Mouse (Mus musculus) intestine, embryonic 14.5 days (tissue): ENCODE data around the gene Ssr2. TPM values are rescaled to one million over a fixed set of nuclear protein-coding genes. Genes with fewer than 3 reads are reported as not detected.

Experiments used
- ATAC-seq: fragments of 200-750 bp; cut with Nextera tagmentation; replicated peaks from 2 replicates; pipeline ENCODE4 v1.8.0; 2017; ENCODE audit warnings: low read depth, moderate number of reproducible peaks, moderate TSS enrichment, moderate library complexity; ENCODE audit not compliant: low FRiP score, low TSS enrichment
- DNase-seq: peaks from one replicate; pipeline ENCODE4 v3.0.0-alpha.2; 2018; ENCODE audit warnings: low spot score
- H3K27ac ChIP-seq: fragments of 300-500 bp; sonication (generic); 2 replicates; pipeline ENCODE4 v1.5.1; 2014; ENCODE audit warnings: low read depth, mild to moderate bottlenecking, control low read depth
- H3K27me3 ChIP-seq: fragments of 300-500 bp; sonication (generic); replicated peaks from 2 replicates; pipeline ENCODE4 v1.6.1; 2014; ENCODE audit warnings: low read length, control low read depth; ENCODE audit not compliant: control insufficient read depth, insufficient read depth
- H3K36me3 ChIP-seq: fragments of 300-500 bp; sonication (generic); 2 replicates; pipeline ENCODE4 v1.6.1; 2014; ENCODE audit warnings: low read length, control low read depth; ENCODE audit not compliant: control insufficient read depth, insufficient read depth
- H3K4me1 ChIP-seq: fragments of 300-500 bp; sonication (generic); replicated peaks from 2 replicates; pipeline ENCODE4 v1.6.1; 2014; ENCODE audit warnings: low read length, control low read depth, mixed read lengths; ENCODE audit not compliant: control insufficient read depth, insufficient read depth
- H3K4me2 ChIP-seq: fragments of 300-500 bp; sonication (generic); 2 replicates; pipeline ENCODE4 v1.6.1; 2014; ENCODE audit warnings: low read length
- H3K4me3 ChIP-seq: fragments of 300-500 bp; sonication (generic); 2 replicates; pipeline ENCODE4 v1.5.1; 2014; ENCODE audit warnings: low read depth, low read length, control low read depth, mixed read lengths
- H3K9ac ChIP-seq: fragments of 300-500 bp; sonication (generic); 2 replicates; pipeline ENCODE4 v1.6.1; 2014; ENCODE audit warnings: mild to moderate bottlenecking, low read length
- H3K9me3 ChIP-seq: fragments of 300-500 bp; sonication (generic); 2 replicates; pipeline ENCODE4 v1.6.1; 2016; ENCODE audit warnings: low read length, control low read depth; ENCODE audit not compliant: control insufficient read depth
- WGBS: fragments of 180-500 bp; shearing (Covaris S2); extraction: QIAGEN DNeasy Blood & Tissue Kit; methylation state at CpG from one replicate; pipeline ENCODE4 v1.1.7; 2014; 5-methylcytosine and 5-hydroxymethylcytosine counted together
- polyA plus RNA-seq: library from polyadenylated mRNA; unstranded; fragments of >200 nt; fragmentation: Nextera tagmentation; extraction: Ambion mirVana; gene quantifications from 2 replicates; pipeline ENCODE4 v1.2.1, GENCODE M21; 2014

Ssr2 gene
- polyA plus RNA-seq, 1 experiment from 2014 or later = 290 TPM

- Histone ChIP-seq H3K27me3 (no peaks in the 10 kb centered on the region), H3K9ac (0 out of 2 replicates have a peak overlapping the region, but pooled peaks have one; percentile 10), H3K36me3 (peaks cover 52% of the 10 kb centered on the region), H3K27ac (no peak overlapping the region), H3K4me1 (peaks cover 21% of the 10 kb centered on the region), H3K4me2 (peak overlapping the region; percentile 95), H3K9me3 (no peaks in the 10 kb centered on the region), H3K4me3 (no peak overlapping the region)
- DNase-seq (no peak), ATAC-seq (no peak)
- WGBS = 91% methylated on average over 5 of the region's 5 CpGs
Observed at GRCm38 (mm10) chr3:88555069-88555605, 20.5 kb upstream of the Ssr2 start.

GRCm38 (mm10) chr3:88555731-88556130 lies 19.9 kb upstream of the Ssr2 start:
- WGBS = 93% methylated on average over 6 of the region's 6 CpGs
- Histone ChIP-seq H3K9ac (no peak overlapping the region), H3K27me3 (no peaks in the 10 kb centered on the region), H3K9me3 (no peaks in the 10 kb centered on the region), H3K27ac (no peak overlapping the region), H3K4me3 (no peak overlapping the region), H3K4me1 (peaks cover 21% of the 10 kb centered on the region), H3K4me2 (no peak overlapping the region), H3K36me3 (peaks cover 58% of the 10 kb centered on the region)
- no peak for DNase-seq
- no peak for ATAC-seq

GRCm38 (mm10) chr3:88556616-88557015 lies 19.1 kb upstream of the Ssr2 start:
- Histone ChIP-seq H3K4me2 (no peak overlapping the region), H3K9ac (no peak overlapping the region), H3K27ac (no peak overlapping the region), H3K4me1 (peaks cover 16% of the 10 kb centered on the region), H3K9me3 (no peaks in the 10 kb centered on the region), H3K4me3 (no peak overlapping the region), H3K27me3 (no peaks in the 10 kb centered on the region), H3K36me3 (peaks cover 66% of the 10 kb centered on the region)
- DNase-seq (no peak), ATAC-seq (no peak)
- 93% methylated on average over 8 of the region's 8 CpGs for WGBS

GRCm38 (mm10) chr3:88559596-88559995 lies 16.1 kb upstream of the Ssr2 start:
- DNase-seq = no peak
- no peaks in the 10 kb centered on the region for H3K9me3 ChIP-seq
- no peak overlapping the region for H3K4me2 ChIP-seq
- no peak overlapping the region for H3K27ac ChIP-seq
- no peak overlapping the region for H3K9ac ChIP-seq
- 93% methylated on average over 9 of the region's 9 CpGs for WGBS
- no peak overlapping the region for H3K4me3 ChIP-seq
- H3K4me1 ChIP-seq = peaks cover 6% of the 10 kb centered on the region
- no peaks in the 10 kb centered on the region for H3K27me3 ChIP-seq
- peaks cover 95% of the 10 kb centered on the region for H3K36me3 ChIP-seq
- ATAC-seq = no peak

GRCm38 (mm10) chr3:88561989-88562388 lies 13.7 kb upstream of the Ssr2 start:
- H3K4me3 ChIP-seq = no peak overlapping the region
- H3K27me3 ChIP-seq = no peaks in the 10 kb centered on the region
- ATAC-seq = no peak
- no peaks in the 10 kb centered on the region for H3K9me3 ChIP-seq
- WGBS = 68% methylated on average over 4 of the region's 4 CpGs
- H3K36me3 ChIP-seq = peaks cover 99% of the 10 kb centered on the region
- no peak overlapping the region for H3K9ac ChIP-seq
- no peak overlapping the region for H3K27ac ChIP-seq
- DNase-seq = no peak
- no peaks in the 10 kb centered on the region for H3K4me1 ChIP-seq
- H3K4me2 ChIP-seq = no peak overlapping the region

GRCm38 (mm10) chr3:88563442-88563841 lies 12.2 kb upstream of the Ssr2 start:
- H3K9me3 ChIP-seq = no peaks in the 10 kb centered on the region
- H3K9ac ChIP-seq = no peak overlapping the region
- no peak overlapping the region for H3K4me3 ChIP-seq
- peaks cover 99% of the 10 kb centered on the region for H3K36me3 ChIP-seq
- ATAC-seq (no peak), DNase-seq (no peak)
- H3K27ac ChIP-seq = no peak overlapping the region
- WGBS = 68% methylated on average over 4 of the region's 4 CpGs
- H3K4me1 ChIP-seq = no peaks in the 10 kb centered on the region
- H3K27me3 ChIP-seq = no peaks in the 10 kb centered on the region
- H3K4me2 ChIP-seq = no peak overlapping the region

- H3K4me2 ChIP-seq = no peak overlapping the region
- WGBS = 81% methylated on average over 7 of the region's 7 CpGs
- no peak overlapping the region for H3K9ac ChIP-seq
- H3K9me3 ChIP-seq = no peaks in the 10 kb centered on the region
- H3K4me1 ChIP-seq = no peaks in the 10 kb centered on the region
- ATAC-seq (no peak), DNase-seq (no peak)
- no peak overlapping the region for H3K27ac ChIP-seq
- H3K4me3 ChIP-seq = no peak overlapping the region
- peaks cover 99% of the 10 kb centered on the region for H3K36me3 ChIP-seq
- H3K27me3 ChIP-seq = no peaks in the 10 kb centered on the region
Observed at GRCm38 (mm10) chr3:88563966-88564365, 11.7 kb upstream of the Ssr2 start.

- 85% methylated on average over 3 of the region's 3 CpGs for WGBS
- H3K36me3 ChIP-seq = peaks cover 88% of the 10 kb centered on the region
- no peaks in the 10 kb centered on the region for H3K27me3 ChIP-seq
Observed at GRCm38 (mm10) chr3:88566116-88566515, 9.6 kb upstream of the Ssr2 start.

GRCm38 (mm10) chr3:88566536-88567061 lies 9.1 kb upstream of the Ssr2 start:
- H3K27me3 ChIP-seq = no peaks in the 10 kb centered on the region
- WGBS = 88% methylated on average over 4 of the region's 4 CpGs
- ATAC-seq (no peak), DNase-seq (no peak)
- no peak overlapping the region for H3K27ac ChIP-seq
- H3K9me3 ChIP-seq = no peaks in the 10 kb centered on the region
- no peak overlapping the region for H3K4me3 ChIP-seq
- H3K4me2 ChIP-seq = no peak overlapping the region
- peaks cover 84% of the 10 kb centered on the region for H3K36me3 ChIP-seq
- H3K4me1 ChIP-seq = no peaks in the 10 kb centered on the region
- no peak overlapping the region for H3K9ac ChIP-seq

More at GRCm38 (mm10) chr3:88566116-88566515, 9.6 kb upstream of the Ssr2 start:
- no peaks in the 10 kb centered on the region for H3K9me3 ChIP-seq
- H3K4me1 ChIP-seq = no peaks in the 10 kb centered on the region
- no peak overlapping the region for H3K27ac ChIP-seq
- H3K4me2 ChIP-seq = no peak overlapping the region
- ATAC-seq (no peak), DNase-seq (no peak)
- H3K9ac ChIP-seq = no peak overlapping the region
- no peak overlapping the region for H3K4me3 ChIP-seq
